Mouse (Mus musculus) bone marrow, adult 2 months (tissue): Measurements from ENCODE around the gene Zfp462. TPM values are rescaled to one million over a fixed set of nuclear protein-coding genes. Genes with fewer than 3 reads are reported as not detected.

Experiments
- H3K27ac ChIP-seq: fragments of 200-500 bp; 2 replicates; pipeline ENCODE4 v1.5.1; 2012; ENCODE audit warnings: low read depth, mild to moderate bottlenecking, control low read depth, inconsistent platforms, low read length; ENCODE audit not compliant: control insufficient read depth, poor library complexity, insufficient read depth
- H3K4me1 ChIP-seq: fragments of 200-500 bp; 2 replicates; pipeline ENCODE4 v1.6.1; 2011; ENCODE audit warnings: low read length; ENCODE audit not compliant: control insufficient read depth, insufficient read depth
- H3K4me3 ChIP-seq: fragments of 200-500 bp; replicated peaks from 2 replicates; pipeline ENCODE3; 2011; ENCODE audit warnings: mild to moderate bottlenecking, low read depth, low read length, control low read depth; ENCODE audit not compliant: control insufficient read depth
- CTCF ChIP-seq: fragments of 200-500 bp; IDR thresholded peaks from 2 replicates; pipeline ENCODE4 v1.5.1; 2011; ENCODE audit warnings: low read length, control low read depth; ENCODE audit not compliant: control insufficient read depth, insufficient read depth
- POLR2A ChIP-seq: fragments of 200-500 bp; IDR thresholded peaks from 2 replicates; pipeline ENCODE4 v1.6.1; 2011; ENCODE audit warnings: low read depth, mild to moderate bottlenecking, control low read depth, low read length, borderline replicate concordance; ENCODE audit not compliant: control insufficient read depth
- WGBS: fragments of 180-500 bp; shearing (Covaris S2); methylation state at CpG from one replicate; pipeline ENCODE4 v1.1.7; 2018; 5-methylcytosine and 5-hydroxymethylcytosine counted together
- polyA plus RNA-seq: library from polyadenylated mRNA; stranded (reverse); fragments of >200 nt; gene quantifications from 2 replicates; pipeline ENCODE4 v1.2.4, GENCODE M21; 2011; ENCODE audit warnings: low replicate concordance; ENCODE audit not compliant: missing spikeins, insufficient read depth, insufficient read length

Zfp462 gene
- polyA plus RNA-seq, 1 experiment: 2.1 TPM

GRCm38 (mm10) chr4:54963551-54963950, 18.7 kb downstream of the Zfp462 start:
- no peak overlapping the region for H3K4me3 ChIP-seq
- WGBS: 94% methylated on average over 7 of the region's 7 CpGs
- TF ChIP-seq CTCF (no peak), POLR2A (no peak)
- no peaks in the 10 kb centered on the region for H3K4me1 ChIP-seq
- H3K27ac ChIP-seq: no peak overlapping the region

DNA sequence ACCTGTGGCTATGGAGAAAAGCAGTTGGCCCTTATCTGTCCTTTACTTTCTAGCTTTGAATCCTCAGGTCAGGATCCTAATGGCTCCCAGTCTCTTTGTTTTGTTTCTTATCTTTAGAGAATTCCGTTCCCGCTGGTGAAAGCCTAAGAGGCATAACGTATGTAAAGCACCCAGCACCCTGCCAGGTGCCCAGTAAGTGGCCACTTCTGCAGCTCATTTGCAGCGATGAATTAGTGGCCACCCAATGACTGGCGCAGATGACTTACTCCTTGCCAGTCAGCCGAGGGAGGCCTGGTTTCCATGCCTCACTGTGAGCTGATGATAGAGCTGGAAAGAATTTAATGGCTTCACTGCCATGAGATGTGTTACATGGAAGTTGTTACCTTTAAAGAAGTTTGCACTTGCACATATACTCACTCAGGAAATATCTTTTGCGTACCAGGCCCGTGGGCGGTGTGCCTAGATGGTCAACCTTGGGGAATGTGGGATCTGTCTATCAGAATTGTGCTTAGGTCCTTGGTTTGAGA, 20.4 kb downstream of the Zfp462 start:
- Histone ChIP-seq H3K4me3 (no peak overlapping the region), H3K4me1 (no peaks in the 10 kb centered on the region), H3K27ac (no peak overlapping the region)
- no peak for TF ChIP-seq CTCF
- no peak for TF ChIP-seq POLR2A
- 83% methylated on average over 9 of the region's 9 CpGs for WGBS

GRCm38 (mm10) chr4:54966161-54966806, 21.4 kb downstream of the Zfp462 start:
- H3K4me3 ChIP-seq: no peak overlapping the region
- TF ChIP-seq POLR2A: no peak
- WGBS: 14% methylated on average over 17 of the region's 17 CpGs

DNA sequence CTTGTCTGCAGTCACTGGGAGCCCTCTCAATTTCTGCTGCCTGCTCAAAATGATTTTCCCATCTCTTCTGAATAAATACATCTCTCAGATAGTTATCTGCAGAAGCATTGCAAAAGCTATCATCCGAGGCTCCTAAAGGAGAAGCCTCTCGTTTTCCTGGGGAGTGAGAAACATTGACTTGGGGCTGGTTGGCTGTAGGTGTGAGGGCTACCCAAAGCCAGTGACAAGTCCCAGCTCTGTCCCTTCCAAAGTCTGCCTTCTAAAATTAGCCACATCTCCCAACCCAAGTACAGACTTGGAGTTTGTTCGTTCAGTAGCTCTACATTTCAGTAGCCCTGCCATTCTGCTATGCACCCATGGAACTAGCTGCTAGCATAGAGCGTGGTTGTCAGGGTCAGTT, 22.3 kb downstream of the Zfp462 start:
- Histone ChIP-seq H3K27ac (no peak overlapping the region), H3K4me3 (no peak overlapping the region), H3K4me1 (no peaks in the 10 kb centered on the region)
- 82% methylated on average over 4 of the region's 4 CpGs for WGBS
- TF ChIP-seq POLR2A (no peak), CTCF (no peak)

More at GRCm38 (mm10) chr4:54966161-54966806, 21.4 kb downstream of the Zfp462 start:
- no peak overlapping the region for H3K27ac ChIP-seq
- H3K4me1 ChIP-seq: no peaks in the 10 kb centered on the region

DNA sequence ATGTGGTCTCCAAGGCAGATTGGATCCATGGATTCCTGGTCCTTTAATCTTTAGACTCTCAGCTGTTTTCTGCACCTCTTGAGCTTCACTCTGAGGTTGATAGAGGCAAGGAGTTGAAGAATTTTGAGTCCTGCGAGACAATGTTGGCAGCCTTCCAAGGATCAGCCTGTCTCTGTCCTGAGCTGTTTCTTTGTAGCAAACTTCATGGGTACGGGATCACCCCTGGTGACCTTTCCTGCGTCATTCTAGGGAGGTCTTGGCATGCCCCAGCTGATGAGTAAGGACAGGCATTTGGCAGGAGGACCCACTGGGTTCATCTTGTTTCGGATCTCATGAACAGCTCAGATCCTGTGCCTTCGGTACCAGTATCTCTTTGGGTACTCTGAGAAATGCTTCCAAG, 22.9 kb downstream of the Zfp462 start:
- 77% methylated on average over 5 of the region's 5 CpGs for WGBS
- no peak overlapping the region for H3K27ac ChIP-seq
- TF ChIP-seq POLR2A: no peak
- no peak for TF ChIP-seq CTCF

DNA sequence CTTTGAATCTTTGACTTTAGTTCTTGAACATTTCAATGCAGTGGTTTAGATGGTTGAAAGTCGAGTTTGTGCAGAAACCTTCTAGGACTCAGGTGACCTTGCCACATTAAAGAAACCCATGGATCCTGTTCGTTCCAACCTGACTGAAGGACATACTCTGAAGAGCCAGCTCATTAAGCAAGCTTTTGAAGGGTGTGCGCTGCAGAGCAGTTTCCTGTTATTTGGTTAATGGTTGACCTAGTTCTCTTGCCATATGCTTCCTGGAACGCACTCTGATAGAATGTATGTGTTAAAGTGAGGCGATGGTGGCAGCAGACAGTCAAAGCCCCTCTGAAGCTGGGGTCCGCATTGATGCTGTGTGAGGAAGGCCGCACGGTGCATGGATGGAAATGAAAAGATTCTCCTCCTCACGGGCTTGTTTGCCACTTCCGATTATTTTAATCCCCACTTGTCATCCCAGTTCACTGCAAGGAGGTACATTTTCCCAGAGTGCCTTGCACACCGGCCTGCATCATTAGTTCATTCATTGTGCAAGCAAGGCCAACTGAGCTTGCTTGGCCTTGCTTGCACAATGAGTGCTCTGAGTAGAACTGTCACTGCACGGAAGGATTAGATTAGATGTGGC, 24.9 kb downstream of the Zfp462 start:
- no peaks in the 10 kb centered on the region for H3K4me1 ChIP-seq
- no peak overlapping the region for H3K27ac ChIP-seq
- TF ChIP-seq POLR2A (no peak), CTCF (no peak)
- no peak overlapping the region for H3K4me3 ChIP-seq
- WGBS: 72% methylated on average over 12 of the region's 12 CpGs

More for the DNA sequence above, 22.9 kb downstream of the Zfp462 start:
- H3K4me3 ChIP-seq: no peak overlapping the region
- no peaks in the 10 kb centered on the region for H3K4me1 ChIP-seq

DNA sequence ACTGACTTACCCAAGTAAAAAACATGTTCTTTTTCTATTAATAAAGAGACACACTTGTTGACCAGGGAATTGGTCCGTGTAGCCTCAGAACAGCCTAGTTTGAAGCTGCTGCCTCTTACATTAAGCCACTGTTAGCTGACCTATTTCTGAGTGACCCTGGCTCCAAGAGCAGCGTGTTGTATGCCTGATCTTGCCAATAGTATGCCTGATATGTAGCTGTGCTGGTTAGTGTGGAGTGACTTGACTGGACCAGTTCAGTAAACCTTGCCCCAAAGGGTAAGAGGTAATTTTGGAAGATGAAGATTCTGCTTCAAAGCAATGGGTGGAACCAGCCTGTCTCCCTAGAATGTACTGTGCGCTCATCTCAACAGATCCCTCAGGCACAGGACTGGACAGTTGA, 26.5 kb downstream of the Zfp462 start:
- TF ChIP-seq CTCF (no peak), POLR2A (no peak)
- no peaks in the 10 kb centered on the region for H3K4me1 ChIP-seq

GRCm38 (mm10) chr4:54972096-54972495, 27.2 kb downstream of the Zfp462 start:
- no peak for TF ChIP-seq CTCF
- no peak for TF ChIP-seq POLR2A

More for the DNA sequence above, 26.5 kb downstream of the Zfp462 start:
- Histone ChIP-seq H3K4me3 (no peak overlapping the region), H3K27ac (no peak overlapping the region)
- WGBS: 84% methylated on average over 3 of the region's 3 CpGs

More at GRCm38 (mm10) chr4:54972096-54972495, 27.2 kb downstream of the Zfp462 start:
- no peaks in the 10 kb centered on the region for H3K4me1 ChIP-seq
- 83% methylated on average over 4 of the region's 4 CpGs for WGBS
- no peak overlapping the region for H3K27ac ChIP-seq
- H3K4me3 ChIP-seq: no peak overlapping the region
